Mouse (Mus musculus): ENCODE measurements at regions not wholly inside any gene's neighbourhood (a gene's known extent, or its start where the extent isn't known, plus 50 kb on each side); places are given as distances from the start of the nearest gene placed in this dataset.

DNA sequence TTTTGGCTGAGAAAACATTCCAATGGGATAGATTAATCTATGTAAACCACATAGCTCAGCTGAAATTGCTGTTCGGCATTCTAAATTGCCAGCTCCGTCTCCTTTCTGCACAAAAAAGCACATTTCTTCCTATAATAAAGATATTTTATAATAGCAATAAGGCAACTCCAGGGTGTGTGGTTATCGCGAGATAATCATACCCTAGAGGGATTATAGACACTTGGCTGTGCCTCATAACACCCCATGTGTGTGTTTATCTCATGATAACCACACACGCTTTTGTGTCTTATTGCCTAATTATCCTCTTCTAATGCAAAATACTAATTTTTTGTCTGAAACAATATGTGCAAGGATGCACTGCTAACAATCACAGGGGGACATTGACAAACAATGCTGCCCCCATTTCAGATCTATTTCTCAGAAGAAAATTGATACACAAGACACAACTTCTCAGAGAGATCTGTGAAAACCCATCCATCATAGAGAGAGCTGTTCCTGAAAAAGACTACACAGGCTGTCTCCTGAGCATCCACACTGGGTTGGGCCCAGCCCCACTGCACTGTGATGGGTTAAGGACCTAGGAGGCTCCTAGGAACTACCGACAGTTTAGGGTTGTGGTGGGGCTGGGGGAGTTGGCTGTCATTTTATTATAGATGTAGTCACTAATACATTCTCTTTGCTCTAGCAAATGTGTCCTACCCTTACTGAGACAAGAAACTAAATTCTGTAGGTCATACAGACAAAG, 454.7 kb upstream of the BC052040 start:
- TF ChIP-seq POLR2A (IDR thresholded peaks at IDR 0.05; ENCODE audit: borderline replicate concordance, extremely low read depth, insufficient read depth, insufficient read length, poor library complexity, severe bottlenecking) = no peak
- TF ChIP-seq CTCF (IDR thresholded peaks at IDR 0.05; ENCODE audit: borderline replicate concordance, extremely low read depth, insufficient read depth, insufficient read length) = no peak

All from brain, embryonic 14.5 days (tissue).